Mouse (Mus musculus): ENCODE measurements around the gene Nup62.

GRCm38 (mm10) chr7:44823409-44823808 is 7.5 kb downstream of the Nup62 start:
- no peak for TF ChIP-seq ZC3H11A (IDR thresholded peaks at IDR 0.05; ENCODE audit: borderline replicate concordance, low read depth, low read length)
- TF ChIP-seq HCFC1 (IDR thresholded peaks at IDR 0.05; ENCODE audit: borderline replicate concordance, insufficient read depth, low read length) = no peak
- no peak for TF ChIP-seq ZNF384 (IDR thresholded peaks at IDR 0.05; ENCODE audit: low read depth, low read length)
